Mouse (Mus musculus) forebrain, embryonic 16.5 days (tissue): Measurements from ENCODE around the gene Slc38a6. TPM values are rescaled to one million over a fixed set of nuclear protein-coding genes. Genes with fewer than 3 reads are reported as not detected.

ENCODE experiments used
- polyA plus RNA-seq: library from polyadenylated mRNA; unstranded; fragments of >200 nt; fragmentation: Nextera tagmentation; extraction: Ambion mirVana; gene quantifications from 2 replicates; pipeline ENCODE4 v1.2.1, GENCODE M21; 2015

Gene Slc38a6
- polyA plus RNA-seq, 1 experiment from 2014 or later = 9.6 TPM

Other genes starting within 250 kb of the Slc38a6 start
- 0.46 and 0.97 TPM in 2 replicates for gene Six1, start 232.9 kb upstream of the Slc38a6 start, polyA plus RNA-seq
- gene Six4, start 173.3 kb upstream of the Slc38a6 start, polyA plus RNA-seq = 0.38 and 0.55 TPM in 2 replicates
- 14.5 and 17.3 TPM in 2 replicates for gene Mnat1, start 163.1 kb upstream of the Slc38a6 start, polyA plus RNA-seq
- gene Trmt5, start 69 bp upstream of the Slc38a6 start, polyA plus RNA-seq = 13.1 and 14.9 TPM in 2 replicates